Mouse (Mus musculus) lung, embryonic 15.5 days (tissue): ENCODE measurements at regions not wholly inside any gene's neighbourhood (a gene's known extent, or its start where the extent isn't known, plus 50 kb on each side); places are given as distances from the start of the nearest gene placed in this dataset.
A peak's percentile ranks its signal among the peaks of the same experiment; 100 is the strongest.

ENCODE experiments used
- ATAC-seq: fragments of 200-750 bp; cut with Nextera tagmentation; 2 replicates; pipeline ENCODE4 v1.8.0; 2017; ENCODE audit warnings: moderate number of reproducible peaks, borderline replicate concordance; ENCODE audit not compliant: low FRiP score, low TSS enrichment; ENCODE audit errors: extremely low read depth
- H3K27ac ChIP-seq: fragments of 300-500 bp; sonication (generic); 2 replicates; pipeline ENCODE4 v1.5.1; 2015; ENCODE audit warnings: moderate library complexity, mild to moderate bottlenecking, inconsistent platforms
- H3K27me3 ChIP-seq: fragments of 300-500 bp; sonication (generic); 2 replicates; pipeline ENCODE4 v1.6.1; 2015; ENCODE audit warnings: inconsistent platforms
- H3K36me3 ChIP-seq: fragments of 300-500 bp; sonication (generic); 2 replicates; pipeline ENCODE4 v1.6.1; 2015; ENCODE audit warnings: inconsistent platforms
- H3K4me1 ChIP-seq: fragments of 300-500 bp; sonication (generic); 2 replicates; pipeline ENCODE4 v1.6.1; 2015; ENCODE audit warnings: inconsistent platforms
- H3K4me2 ChIP-seq: fragments of 300-500 bp; sonication (generic); 2 replicates; pipeline ENCODE4 v1.6.1; 2015; ENCODE audit warnings: inconsistent platforms, mild to moderate bottlenecking, moderate library complexity
- H3K4me3 ChIP-seq: fragments of 300-500 bp; sonication (generic); 2 replicates; pipeline ENCODE4 v1.5.1; 2015; ENCODE audit warnings: mild to moderate bottlenecking, inconsistent platforms
- H3K9ac ChIP-seq: fragments of 300-500 bp; sonication (generic); 2 replicates; pipeline ENCODE4 v1.6.1; 2015; ENCODE audit warnings: inconsistent platforms
- H3K9me3 ChIP-seq: fragments of 300-500 bp; sonication (generic); 2 replicates; pipeline ENCODE4 v1.6.1; 2016; ENCODE audit warnings: inconsistent platforms
- WGBS: fragments of 180-500 bp; shearing (Covaris S2); methylation state at CpG from one replicate; pipeline ENCODE4 v1.1.7; 2015; 5-methylcytosine and 5-hydroxymethylcytosine counted together

DNA sequence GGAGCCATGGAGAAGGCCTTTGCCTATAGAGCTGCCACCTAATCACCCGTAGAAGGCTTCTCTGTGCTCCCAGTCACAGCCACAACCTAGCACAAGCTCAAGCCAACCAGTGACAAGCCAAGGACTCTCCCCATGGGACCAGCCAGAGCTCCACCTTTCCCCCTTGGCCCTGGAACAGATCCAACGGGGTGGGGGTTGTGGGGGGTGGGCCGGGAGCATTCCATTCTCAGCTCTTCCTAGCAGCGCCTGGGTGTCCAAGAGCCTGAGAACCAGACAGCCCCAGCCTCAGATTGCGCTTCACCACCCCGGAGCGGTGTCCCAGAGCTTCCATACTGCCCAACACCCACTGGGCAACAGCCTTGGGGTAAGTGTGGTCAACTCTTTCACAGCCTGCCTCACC, 69.6 kb upstream of the Ccn6 start:
- H3K4me1 ChIP-seq: peaks cover 1% of the 10 kb centered on the region; the same call in 1 of the 2 replicates
- no peak overlapping the region for H3K27ac ChIP-seq
- no peak overlapping the region for H3K4me2 ChIP-seq
- 74% methylated on average over 7 of the region's 7 CpGs for WGBS
- H3K4me3 ChIP-seq: no peak overlapping the region
- no peaks in the 10 kb centered on the region for H3K36me3 ChIP-seq
- no peak for ATAC-seq
- no peak overlapping the region for H3K9ac ChIP-seq
- H3K9me3 ChIP-seq: no peaks in the 10 kb centered on the region
- no peaks in the 10 kb centered on the region for H3K27me3 ChIP-seq

DNA sequence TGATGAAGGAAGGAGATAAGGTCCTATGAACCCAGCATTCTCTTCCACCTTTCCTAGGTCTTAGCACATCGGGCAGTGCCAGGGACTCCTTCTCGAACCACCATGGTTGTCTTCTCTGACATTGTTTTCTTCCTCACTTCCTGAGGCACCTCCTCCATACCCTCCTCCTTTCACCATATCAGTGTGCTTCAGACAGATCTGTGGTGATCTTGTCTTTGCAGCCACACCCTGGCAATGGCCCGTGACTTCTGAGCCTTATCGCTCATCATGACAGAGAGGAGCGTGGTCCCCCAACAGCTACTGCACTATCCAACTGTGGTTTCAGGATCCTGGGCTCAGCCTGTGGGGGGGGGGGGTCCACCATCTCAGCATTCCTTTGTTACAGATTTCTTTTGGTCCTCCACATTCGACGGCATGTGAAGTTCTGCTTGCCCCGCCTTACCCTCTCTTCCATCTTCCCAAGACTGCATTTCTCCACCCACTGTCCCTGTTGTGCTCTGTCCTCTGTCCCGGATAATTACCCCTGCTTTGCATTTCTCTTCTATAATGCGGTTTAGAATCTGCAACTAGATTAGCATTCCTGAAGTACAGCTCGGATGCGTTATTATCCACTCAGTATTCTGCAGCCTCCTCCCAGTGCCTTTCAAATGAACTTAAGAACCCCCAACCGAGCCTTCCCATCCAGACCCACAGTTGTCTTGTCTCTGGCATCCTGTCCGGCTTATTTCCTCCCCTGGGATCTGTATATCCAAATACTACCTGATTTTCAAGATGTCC, 67.2 kb upstream of the Ccn6 start:
- H3K27ac ChIP-seq: no peak overlapping the region
- peaks cover 16% of the 10 kb centered on the region for H3K4me1 ChIP-seq
- no peaks in the 10 kb centered on the region for H3K27me3 ChIP-seq
- no peak for ATAC-seq
- H3K4me3 ChIP-seq: no peak overlapping the region
- WGBS: 73% methylated on average over 14 of the region's 14 CpGs
- H3K9ac ChIP-seq: no peak overlapping the region
- H3K4me2 ChIP-seq: no peak overlapping the region
- no peaks in the 10 kb centered on the region for H3K9me3 ChIP-seq
- H3K36me3 ChIP-seq: no peaks in the 10 kb centered on the region

DNA sequence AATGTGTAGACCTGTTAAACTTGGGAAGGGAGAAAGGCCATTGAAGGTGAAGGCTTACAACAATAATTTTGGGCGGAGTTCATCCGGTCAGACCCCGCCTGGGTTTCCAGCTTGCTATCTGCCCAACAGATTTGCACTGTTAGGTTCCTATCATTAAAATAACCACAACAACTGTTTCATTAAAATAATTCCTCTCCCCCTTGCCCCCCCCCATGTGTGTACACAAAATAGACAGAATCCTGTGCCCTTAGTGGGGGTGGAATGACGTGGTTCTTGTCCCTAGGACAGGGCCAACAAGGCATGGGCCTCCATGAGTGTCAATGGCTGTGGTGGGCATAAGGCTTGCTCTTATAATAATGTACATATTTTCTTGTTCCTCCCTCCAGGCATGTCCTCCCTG, 65.6 kb upstream of the Ccn6 start:
- Histone ChIP-seq H3K4me3 (no peak overlapping the region), H3K9ac (no peak overlapping the region), H3K27me3 (no peaks in the 10 kb centered on the region), H3K4me2 (no peak overlapping the region), H3K27ac (no peak overlapping the region), H3K4me1 (peaks cover 16% of the 10 kb centered on the region), H3K9me3 (no peaks in the 10 kb centered on the region), H3K36me3 (no peaks in the 10 kb centered on the region)
- 92% methylated on average over 4 of the region's 4 CpGs for WGBS
- ATAC-seq: no peak

DNA sequence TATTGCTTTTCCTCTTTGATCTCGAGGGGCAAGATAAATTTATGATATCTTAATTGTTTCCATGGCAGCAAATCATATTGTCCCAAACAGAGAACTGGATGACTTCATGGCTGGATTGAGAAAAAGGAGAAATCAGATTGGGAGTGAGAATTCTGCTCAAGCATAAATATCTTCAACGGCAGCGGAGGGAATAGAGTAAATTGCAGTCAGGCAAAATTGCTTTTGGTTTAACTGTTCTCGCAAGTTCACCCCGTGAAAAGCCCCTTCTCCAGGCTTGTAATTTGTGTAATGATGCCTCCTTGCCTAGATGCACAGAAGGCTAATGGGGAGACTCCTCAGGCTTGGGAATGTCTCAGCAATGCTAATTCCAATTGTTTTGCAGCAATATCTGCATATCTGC, 64.4 kb upstream of the Ccn6 start:
- peaks cover 16% of the 10 kb centered on the region for H3K4me1 ChIP-seq
- no peaks in the 10 kb centered on the region for H3K9me3 ChIP-seq
- no peak for ATAC-seq
- peak overlapping the region; percentile 42; the same call in 1 of the 2 replicates for H3K27ac ChIP-seq
- H3K9ac ChIP-seq: no peak overlapping the region
- H3K4me2 ChIP-seq: peak overlapping the region; percentile 41
- no peaks in the 10 kb centered on the region for H3K27me3 ChIP-seq
- WGBS: 32% methylated on average over 5 of the region's 5 CpGs
- no peaks in the 10 kb centered on the region for H3K36me3 ChIP-seq
- H3K4me3 ChIP-seq: peak overlapping the region; percentile 15; the same call in 1 of the 2 replicates

DNA sequence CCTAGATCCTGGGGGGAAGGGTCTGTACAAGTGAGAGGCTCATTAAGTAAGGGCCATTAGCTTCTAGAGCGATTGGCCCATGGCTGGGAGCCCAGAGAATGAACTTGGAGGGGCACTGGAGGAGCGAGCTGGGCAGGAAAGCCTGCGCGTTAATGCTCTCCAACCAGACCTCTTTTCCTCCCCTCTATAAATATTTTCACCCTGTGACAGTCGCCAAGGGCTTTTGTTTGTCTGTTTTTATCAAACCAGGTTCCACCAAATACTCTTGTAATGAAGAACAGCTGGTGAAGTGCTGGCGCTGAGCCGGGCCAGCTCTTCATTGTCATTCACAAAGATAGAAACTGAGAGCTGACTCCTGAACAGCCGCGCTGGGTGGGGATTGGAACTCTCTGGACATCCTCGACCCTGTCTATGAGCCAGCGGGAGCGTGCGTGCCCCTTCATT, 63.9 kb upstream of the Ccn6 start:
- H3K4me2 ChIP-seq: peak overlapping the region; percentile 41
- peaks cover 16% of the 10 kb centered on the region for H3K4me1 ChIP-seq
- no peak overlapping the region for H3K9ac ChIP-seq
- no peaks in the 10 kb centered on the region for H3K36me3 ChIP-seq
- no peaks in the 10 kb centered on the region for H3K27me3 ChIP-seq
- WGBS: 19% methylated on average over 13 of the region's 13 CpGs
- peak; percentile 79; the same call in 1 of the 2 replicates for ATAC-seq
- H3K4me3 ChIP-seq: peak overlapping the region; percentile 15; the same call in 1 of the 2 replicates
- H3K9me3 ChIP-seq: no peaks in the 10 kb centered on the region
- peak overlapping the region; percentile 42; the same call in 1 of the 2 replicates for H3K27ac ChIP-seq

DNA sequence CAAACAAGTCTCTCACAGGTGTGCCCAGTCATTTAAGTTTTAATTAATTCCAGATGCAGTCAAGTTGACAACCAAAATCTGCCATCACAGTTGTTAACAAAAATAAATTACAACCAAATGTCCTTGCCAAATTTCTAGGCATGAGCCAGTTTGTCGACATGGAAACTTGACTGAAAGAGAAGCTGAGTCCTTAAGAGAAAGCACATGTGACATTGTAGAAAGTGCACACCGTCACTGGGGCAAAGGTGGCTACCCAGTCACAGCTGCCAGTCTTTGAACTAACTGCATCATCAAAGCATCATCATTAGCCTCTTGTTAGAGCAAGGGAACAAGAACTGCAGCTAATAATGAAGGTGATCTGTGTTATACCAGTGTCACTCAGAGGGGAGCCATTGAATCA, 62.9 kb upstream of the Ccn6 start:
- Histone ChIP-seq H3K36me3 (no peaks in the 10 kb centered on the region), H3K9ac (no peak overlapping the region), H3K9me3 (no peaks in the 10 kb centered on the region), H3K27me3 (no peaks in the 10 kb centered on the region), H3K27ac (no peak overlapping the region), H3K4me1 (peaks cover 16% of the 10 kb centered on the region), H3K4me3 (no peak overlapping the region), H3K4me2 (no peak overlapping the region)
- ATAC-seq: no peak
- WGBS: 43% methylated on average over 2 of the region's 2 CpGs

DNA sequence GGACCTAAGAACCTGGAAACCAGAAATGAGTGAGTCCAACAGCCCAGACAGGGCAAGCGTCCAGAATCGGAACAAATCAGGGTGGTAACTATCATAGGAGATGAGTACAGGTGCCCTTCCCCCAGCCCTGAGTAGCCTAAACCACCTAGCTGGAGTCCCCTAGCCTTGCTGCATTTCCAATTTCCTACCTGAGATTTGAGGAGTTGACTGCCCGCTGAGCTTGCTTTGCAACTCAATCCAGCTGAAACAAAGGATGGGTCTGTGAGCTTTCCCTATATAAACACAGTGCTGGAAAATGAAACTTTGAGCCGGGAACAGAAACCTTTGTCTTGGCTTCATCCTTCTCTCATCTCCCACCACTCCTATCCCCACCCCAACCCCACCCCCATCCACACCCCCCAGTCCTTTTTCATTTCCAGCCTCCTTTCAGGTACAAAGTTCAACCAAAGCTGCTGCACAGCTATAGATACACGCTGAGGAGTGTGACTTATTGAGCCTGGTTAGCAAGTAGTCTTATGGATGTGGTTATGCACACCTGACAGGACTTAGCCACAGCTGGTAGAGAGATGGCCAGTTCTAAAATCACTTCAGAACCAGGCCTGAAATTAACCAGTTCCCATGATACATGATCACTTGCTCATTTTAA, 61.0 kb upstream of the Ccn6 start:
- Histone ChIP-seq H3K4me3 (no peak overlapping the region), H3K27ac (no peak overlapping the region), H3K27me3 (no peaks in the 10 kb centered on the region), H3K9ac (no peak overlapping the region), H3K4me1 (peaks cover 16% of the 10 kb centered on the region), H3K9me3 (no peaks in the 10 kb centered on the region), H3K4me2 (no peak overlapping the region), H3K36me3 (no peaks in the 10 kb centered on the region)
- no peak for ATAC-seq
- 45% methylated on average over 5 of the region's 5 CpGs for WGBS

DNA sequence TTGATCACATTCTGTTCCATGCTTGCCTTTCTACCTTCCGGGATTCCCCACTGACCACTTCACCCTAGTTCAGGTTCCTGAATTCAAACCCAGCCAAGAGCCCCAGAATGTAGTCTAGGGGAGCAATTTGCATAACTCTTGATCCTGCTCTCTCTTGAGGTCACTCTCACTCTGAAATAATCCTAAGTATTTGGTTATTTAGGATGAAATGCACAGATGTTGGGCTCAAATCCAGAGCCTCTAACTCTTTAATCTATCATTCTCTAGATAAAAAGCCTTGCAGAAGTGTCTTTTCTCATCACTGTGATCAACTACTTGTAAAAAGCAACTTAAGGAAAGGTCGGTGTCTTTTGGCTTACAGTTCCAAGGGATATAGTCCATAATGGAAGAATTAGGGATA, 57.4 kb upstream of the Ccn6 start:
- H3K36me3 ChIP-seq: no peaks in the 10 kb centered on the region
- no peak overlapping the region for H3K4me2 ChIP-seq
- no peak overlapping the region for H3K27ac ChIP-seq
- no peak overlapping the region for H3K9ac ChIP-seq
- H3K9me3 ChIP-seq: 0 out of 2 replicates have a peak, but pooled peaks cover 3% of the 10 kb centered on the region
- no peak for ATAC-seq
- H3K4me3 ChIP-seq: no peak overlapping the region
- no peaks in the 10 kb centered on the region for H3K4me1 ChIP-seq
- H3K27me3 ChIP-seq: no peaks in the 10 kb centered on the region
- 91% methylated on average over 2 of the region's 2 CpGs for WGBS

DNA sequence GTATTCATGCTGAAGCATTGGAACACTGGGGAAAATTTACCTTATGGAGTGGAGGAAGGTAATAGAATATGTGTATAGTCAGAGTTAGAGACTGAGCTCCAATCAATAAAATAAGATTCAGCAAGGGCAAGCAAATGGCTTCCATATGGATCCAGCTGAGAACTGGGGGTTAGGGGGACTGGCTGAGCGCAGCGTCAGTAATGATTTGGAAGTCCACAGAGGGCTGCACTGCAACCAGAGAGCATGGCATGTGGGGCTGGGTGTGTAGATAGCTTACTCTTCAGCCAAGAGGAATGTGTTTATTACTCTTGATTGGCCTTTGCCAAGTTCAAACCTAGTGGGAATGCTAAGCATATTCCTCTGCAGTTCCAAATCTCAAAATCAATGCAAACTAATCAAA, 55.8 kb upstream of the Ccn6 start:
- 0 out of 2 replicates have a peak, but pooled peaks cover 3% of the 10 kb centered on the region for H3K9me3 ChIP-seq
- H3K4me1 ChIP-seq: no peaks in the 10 kb centered on the region
- H3K27me3 ChIP-seq: no peaks in the 10 kb centered on the region
- no peak overlapping the region for H3K4me3 ChIP-seq
- 82% methylated on average over 2 of the region's 2 CpGs for WGBS
- no peak overlapping the region for H3K27ac ChIP-seq
- no peak for ATAC-seq
- no peaks in the 10 kb centered on the region for H3K36me3 ChIP-seq
- H3K4me2 ChIP-seq: no peak overlapping the region
- H3K9ac ChIP-seq: no peak overlapping the region

DNA sequence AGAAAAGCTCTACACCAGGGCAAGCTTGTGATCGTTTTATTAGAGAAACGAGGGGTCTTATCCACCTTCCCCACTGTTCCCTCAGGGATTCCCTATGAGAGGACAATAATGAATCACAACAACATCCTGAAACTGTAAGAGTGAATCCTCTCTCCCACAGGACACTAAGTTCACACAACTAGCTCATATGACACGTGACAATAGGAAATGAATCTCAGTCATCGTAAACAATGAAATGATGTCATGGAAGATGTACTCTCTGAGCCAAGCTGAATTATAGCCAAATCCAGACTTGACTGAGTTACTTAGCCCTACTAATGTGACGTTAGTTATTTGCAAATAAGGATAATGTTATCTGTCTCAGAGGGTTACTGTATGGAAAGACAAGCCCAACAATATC, 54.6 kb upstream of the Ccn6 start:
- Histone ChIP-seq H3K4me3 (no peak overlapping the region), H3K9ac (no peak overlapping the region), H3K27me3 (no peaks in the 10 kb centered on the region), H3K4me1 (no peaks in the 10 kb centered on the region), H3K4me2 (no peak overlapping the region), H3K36me3 (no peaks in the 10 kb centered on the region), H3K27ac (no peak overlapping the region), H3K9me3 (0 out of 2 replicates have a peak, but pooled peaks cover 3% of the 10 kb centered on the region)
- ATAC-seq: no peak
- 80% methylated on average over 5 of the region's 5 CpGs for WGBS

DNA sequence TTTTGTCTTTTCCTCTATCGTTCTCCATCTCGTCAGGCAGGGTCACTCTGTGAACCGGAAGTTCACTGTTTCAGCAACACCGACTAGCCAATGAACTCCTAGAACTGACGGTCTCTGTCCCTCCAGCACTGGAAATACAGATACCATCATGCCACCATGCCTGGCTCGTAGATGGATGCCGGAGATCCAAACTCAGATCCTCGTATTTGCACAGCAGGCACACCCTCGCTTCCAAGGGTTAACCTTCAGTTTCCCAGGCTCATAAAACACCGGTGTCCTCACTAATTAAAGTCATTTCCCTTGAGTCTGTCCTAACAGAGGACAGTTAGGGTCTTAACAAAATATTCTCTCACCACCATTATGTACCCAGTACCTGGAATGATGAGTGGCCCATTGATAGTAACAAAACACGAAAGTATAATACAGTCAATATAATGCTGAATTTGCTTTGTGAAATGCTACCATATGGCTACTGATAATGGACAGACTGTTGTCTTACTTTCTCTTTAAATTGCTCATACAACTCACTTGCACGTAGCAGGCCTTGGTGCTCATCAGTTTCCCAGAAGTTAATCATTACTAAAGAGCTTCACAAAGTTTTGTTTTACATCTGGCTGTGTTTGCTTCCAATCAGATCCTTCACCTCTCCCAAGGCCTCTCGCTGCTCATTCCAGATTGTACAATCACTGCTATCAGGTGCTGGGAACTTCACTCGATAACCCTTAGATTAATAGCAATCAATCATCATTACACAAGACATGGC, 52.7 kb upstream of the Ccn6 start:
- H3K27me3 ChIP-seq: no peaks in the 10 kb centered on the region
- H3K4me2 ChIP-seq: no peak overlapping the region
- WGBS: 76% methylated on average over 14 of the region's 14 CpGs
- no peak for ATAC-seq
- H3K4me1 ChIP-seq: no peaks in the 10 kb centered on the region
- H3K36me3 ChIP-seq: no peaks in the 10 kb centered on the region
- H3K4me3 ChIP-seq: no peak overlapping the region
- H3K9ac ChIP-seq: no peak overlapping the region
- H3K9me3 ChIP-seq: 0 out of 2 replicates have a peak, but pooled peaks cover 3% of the 10 kb centered on the region
- no peak overlapping the region for H3K27ac ChIP-seq

DNA sequence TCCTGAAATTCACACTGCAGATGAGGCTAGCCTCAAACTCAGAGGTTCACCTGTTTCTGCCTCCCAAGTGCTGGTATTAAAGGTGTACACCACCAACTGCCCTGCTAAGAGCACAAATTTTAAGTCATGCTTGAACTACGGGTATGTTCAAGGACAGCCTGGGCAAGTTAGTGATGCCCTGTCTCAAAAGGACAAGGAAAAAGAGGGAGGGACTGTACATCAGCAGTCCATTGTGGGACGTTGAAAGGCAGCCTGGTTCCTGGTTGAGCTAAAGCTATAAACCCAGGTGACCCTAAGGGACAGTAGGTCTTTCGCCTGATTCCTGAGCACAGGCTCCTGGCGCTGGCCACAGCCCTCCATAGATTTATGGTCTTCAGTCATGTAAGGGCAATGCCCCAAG, 51.0 kb upstream of the Ccn6 start:
- H3K4me2 ChIP-seq: no peak overlapping the region
- H3K4me3 ChIP-seq: no peak overlapping the region
- H3K9ac ChIP-seq: no peak overlapping the region
- WGBS: 90% methylated on average over 4 of the region's 4 CpGs
- no peak for ATAC-seq
- no peaks in the 10 kb centered on the region for H3K4me1 ChIP-seq
- 0 out of 2 replicates have a peak, but pooled peaks cover 3% of the 10 kb centered on the region for H3K9me3 ChIP-seq
- no peak overlapping the region for H3K27ac ChIP-seq
- H3K27me3 ChIP-seq: no peaks in the 10 kb centered on the region
- H3K36me3 ChIP-seq: no peaks in the 10 kb centered on the region
